Mouse (Mus musculus) hindbrain, embryonic 16.5 days (tissue): ENCODE results near the gene Ubiad1. TPM values are rescaled to one million over a fixed set of nuclear protein-coding genes. Genes with fewer than 3 reads are reported as not detected.

Experiments used
- ATAC-seq: fragments of 200-750 bp; cut with Nextera tagmentation; 2 replicates; pipeline ENCODE4 v1.8.0; 2017; ENCODE audit warnings: moderate TSS enrichment, moderate library complexity
- H3K27ac ChIP-seq: fragments of 300-500 bp; sonication (generic); 2 replicates; pipeline ENCODE4 v1.5.1; 2014; ENCODE audit warnings: low read depth, mild to moderate bottlenecking, control low read depth, low read length, moderate library complexity
- H3K27me3 ChIP-seq: fragments of 300-500 bp; sonication (generic); replicated peaks from 2 replicates; pipeline ENCODE4 v1.6.1; 2014; ENCODE audit warnings: low read length; ENCODE audit not compliant: control insufficient read depth, insufficient read depth
- H3K36me3 ChIP-seq: fragments of 300-500 bp; sonication (generic); 2 replicates; pipeline ENCODE4 v1.6.1; 2014; ENCODE audit warnings: mild to moderate bottlenecking, low read length, moderate library complexity, mixed read lengths; ENCODE audit not compliant: control insufficient read depth, insufficient read depth
- H3K4me1 ChIP-seq: fragments of 300-500 bp; sonication (generic); 2 replicates; pipeline ENCODE4 v1.6.1; 2014; ENCODE audit warnings: low read depth, low read length; ENCODE audit not compliant: control insufficient read depth, insufficient read depth
- H3K4me2 ChIP-seq: fragments of 300-500 bp; sonication (generic); 2 replicates; pipeline ENCODE4 v1.6.1; 2014; ENCODE audit warnings: mild to moderate bottlenecking, low read length, control low read depth, moderate library complexity
- H3K4me3 ChIP-seq: fragments of 300-500 bp; sonication (generic); 2 replicates; pipeline ENCODE4 v1.5.1; 2014; ENCODE audit warnings: mild to moderate bottlenecking, low read length, control low read depth, moderate library complexity
- H3K9ac ChIP-seq: fragments of 300-500 bp; sonication (generic); 2 replicates; pipeline ENCODE4 v1.6.1; 2014; ENCODE audit warnings: low read depth, mild to moderate bottlenecking, control low read depth, low read length, moderate library complexity
- H3K9me3 ChIP-seq: fragments of 300-500 bp; sonication (generic); 2 replicates; pipeline ENCODE4 v1.6.1; 2014; ENCODE audit warnings: mild to moderate bottlenecking, low read length, moderate library complexity; ENCODE audit not compliant: control insufficient read depth
- WGBS: fragments of 180-500 bp; shearing (Covaris S2); extraction: QIAGEN DNeasy Blood & Tissue Kit; methylation state at CpG from one replicate; pipeline ENCODE4 v1.1.7; 2014; 5-methylcytosine and 5-hydroxymethylcytosine counted together
- polyA plus RNA-seq: library from polyadenylated mRNA; unstranded; fragments of >200 nt; fragmentation: Nextera tagmentation; extraction: Ambion mirVana; gene quantifications from 2 replicates; pipeline ENCODE4 v1.2.1, GENCODE M21; 2015

Gene Ubiad1
- polyA plus RNA-seq, 1 experiment from 2014 or later, result 19.6 TPM

DNA sequence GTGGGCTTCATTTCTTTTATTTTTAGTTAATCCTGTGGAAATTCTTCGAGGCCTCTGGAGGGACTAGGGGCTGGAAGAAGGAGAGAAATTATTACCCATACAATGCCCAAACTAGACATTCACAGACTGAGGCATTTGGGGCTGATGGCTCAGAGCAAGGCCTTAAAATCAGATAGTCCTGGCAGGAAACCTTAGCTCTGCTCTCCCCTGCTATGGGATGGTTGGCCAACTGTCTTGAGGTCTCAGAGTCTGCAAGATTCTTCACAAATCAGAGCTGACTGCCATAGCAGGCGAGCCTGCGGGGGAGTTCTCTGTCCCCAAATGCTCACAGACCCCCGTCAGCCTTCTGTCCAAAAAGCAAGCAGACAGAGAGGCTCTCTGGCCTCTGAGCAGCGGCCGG lies 27.0 kb downstream of the Ubiad1 start:
- H3K27me3 ChIP-seq, result no peaks in the 10 kb centered on the region
- H3K9me3 ChIP-seq, result no peaks in the 10 kb centered on the region
- H3K4me1 ChIP-seq, result peaks cover 18% of the 10 kb centered on the region
- H3K36me3 ChIP-seq, result no peaks in the 10 kb centered on the region
- no peak overlapping the region for H3K4me3 ChIP-seq
- H3K27ac ChIP-seq, result peak overlapping the region; percentile 45
- ATAC-seq, result no peak
- 48% methylated on average over 6 of the region's 6 CpGs for WGBS
- H3K9ac ChIP-seq, result peak overlapping the region; percentile 12; the same call in 1 of the 2 replicates
- no peak overlapping the region for H3K4me2 ChIP-seq

DNA sequence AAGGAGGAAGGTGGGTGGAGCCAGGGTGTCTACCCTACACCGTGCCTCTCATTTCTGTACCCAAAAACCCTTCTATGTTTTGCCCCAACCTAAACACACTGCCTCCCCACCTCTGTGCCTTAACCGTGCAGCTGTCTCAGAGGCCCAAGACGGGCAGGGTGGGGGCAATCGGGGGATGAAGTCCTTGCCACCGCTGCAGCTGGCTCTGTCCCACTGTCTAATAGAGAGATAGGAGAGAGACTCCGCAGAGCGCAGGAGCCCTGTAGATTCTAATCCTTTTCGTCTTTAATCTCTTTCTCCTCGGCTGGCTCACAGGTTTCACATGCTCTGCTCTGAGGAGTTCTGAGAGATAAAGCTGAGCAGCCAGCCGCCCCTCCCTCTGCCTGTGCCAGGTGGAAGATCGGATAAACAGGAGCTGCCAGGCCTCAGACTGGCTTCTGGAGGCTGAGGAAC lies 27.5 kb downstream of the Ubiad1 start:
- Histone ChIP-seq H3K36me3 (no peaks in the 10 kb centered on the region), H3K4me3 (no peak overlapping the region), H3K4me2 (no peak overlapping the region), H3K27me3 (no peaks in the 10 kb centered on the region), H3K27ac (peak overlapping the region; percentile 45), H3K9me3 (no peaks in the 10 kb centered on the region), H3K9ac (peak overlapping the region; percentile 12; the same call in 1 of the 2 replicates), H3K4me1 (peaks cover 18% of the 10 kb centered on the region)
- ATAC-seq, result peak; percentile 51; the same call in 1 of the 2 replicates
- 49% methylated on average over 11 of the region's 11 CpGs for WGBS

DNA sequence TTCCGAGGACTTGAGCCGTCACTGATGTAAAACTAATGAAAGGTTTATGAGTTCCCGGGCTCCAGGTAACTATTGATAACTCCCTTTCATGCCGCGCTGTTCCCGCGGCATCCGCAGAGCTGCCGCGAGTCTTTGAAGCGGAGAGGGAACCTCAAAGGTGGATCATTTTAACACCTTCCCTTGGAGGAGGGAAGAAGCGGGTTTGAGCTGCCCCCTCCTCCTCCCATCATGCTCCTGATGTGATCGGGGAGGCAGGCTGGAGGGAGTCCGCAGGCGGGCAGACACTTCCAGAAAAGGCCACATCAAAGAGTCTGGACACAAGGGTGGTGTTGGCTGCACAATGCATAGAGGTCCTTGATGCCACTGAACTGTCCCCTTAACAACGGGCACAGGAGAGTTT lies 29.0 kb downstream of the Ubiad1 start:
- ATAC-seq, result no peak
- H3K9ac ChIP-seq, result peak overlapping the region; percentile 28; the same call in 1 of the 2 replicates

DNA sequence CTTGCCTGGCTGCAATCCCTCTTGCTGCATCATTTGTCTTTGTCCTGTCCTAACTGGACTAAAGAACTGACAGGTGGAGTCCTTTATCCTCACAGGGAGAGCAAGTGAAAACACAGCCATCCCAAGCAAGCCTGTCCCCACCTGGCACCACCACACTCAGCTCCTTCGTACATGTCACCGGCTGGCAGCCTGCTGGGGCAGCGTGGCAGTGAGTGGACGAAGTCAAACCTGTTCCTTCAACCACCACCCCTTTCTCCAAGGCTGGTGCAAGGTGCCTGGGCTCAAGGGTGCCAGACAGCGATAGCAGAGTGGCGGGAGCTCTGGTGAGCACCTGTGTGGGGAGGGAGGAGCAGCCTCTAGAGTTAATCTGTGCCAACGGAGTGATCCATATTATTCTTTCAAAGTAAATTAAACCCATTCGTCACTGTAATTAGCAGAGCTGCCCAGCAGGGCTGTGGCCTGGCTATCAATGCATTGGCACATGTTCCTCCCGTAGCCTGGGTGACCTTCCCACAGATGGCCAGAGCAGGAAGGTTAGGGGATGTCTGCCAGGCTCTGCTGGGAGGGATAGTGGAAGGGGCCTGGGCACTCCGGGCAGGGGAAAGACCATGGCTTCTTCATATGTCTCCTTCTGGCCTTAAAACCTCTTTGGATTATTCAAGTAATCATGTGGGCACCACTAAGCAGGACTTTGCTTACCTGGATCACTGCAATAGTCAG lies 36.2 kb downstream of the Ubiad1 start:
- Histone ChIP-seq H3K27ac (no peak overlapping the region), H3K9ac (no peak overlapping the region), H3K9me3 (no peaks in the 10 kb centered on the region), H3K4me1 (peaks cover 17% of the 10 kb centered on the region), H3K27me3 (no peaks in the 10 kb centered on the region), H3K36me3 (no peaks in the 10 kb centered on the region), H3K4me3 (no peak overlapping the region), H3K4me2 (no peak overlapping the region)
- peak; percentile 21; the same call in 1 of the 2 replicates for ATAC-seq
- 47% methylated on average over 10 of the region's 10 CpGs for WGBS

More for the DNA sequence above, 29.0 kb downstream of the Ubiad1 start:
- Histone ChIP-seq H3K9me3 (no peaks in the 10 kb centered on the region), H3K27ac (0 out of 2 replicates have a peak overlapping the region, but pooled peaks have one; percentile 5), H3K4me3 (no peak overlapping the region), H3K4me2 (peak overlapping the region; percentile 20; the same call in 1 of the 2 replicates), H3K36me3 (no peaks in the 10 kb centered on the region), H3K27me3 (no peaks in the 10 kb centered on the region), H3K4me1 (peaks cover 18% of the 10 kb centered on the region)
- 14% methylated on average over 16 of the region's 16 CpGs for WGBS

DNA sequence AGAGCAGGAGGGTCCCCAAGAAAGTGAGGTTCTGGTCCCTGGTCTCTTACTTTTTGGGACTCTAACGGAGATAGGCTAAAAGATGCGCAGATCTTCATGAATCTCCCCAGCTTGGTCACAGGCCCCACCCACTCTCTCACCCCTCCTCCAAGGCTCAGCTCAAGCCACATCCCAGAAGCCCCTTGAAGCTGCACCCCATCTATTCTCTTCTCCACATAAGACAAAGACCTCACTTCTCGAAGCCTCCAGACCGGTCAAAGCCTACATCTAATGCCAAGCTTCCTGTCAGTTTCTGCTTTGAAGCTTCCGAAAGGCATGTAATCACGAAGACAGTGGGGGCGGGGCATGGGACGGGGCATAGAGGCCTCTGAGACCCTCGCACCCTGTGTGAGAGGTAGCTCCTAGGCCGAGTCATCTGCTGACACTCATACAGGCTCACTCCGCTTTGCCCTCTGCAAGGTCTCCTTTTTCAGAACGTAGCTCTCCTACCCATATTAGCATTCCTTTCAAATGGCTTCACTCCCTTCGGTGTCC lies 39.2 kb downstream of the Ubiad1 start:
- Histone ChIP-seq H3K4me3 (no peak overlapping the region), H3K27me3 (no peaks in the 10 kb centered on the region), H3K27ac (no peak overlapping the region), H3K4me1 (peaks cover 21% of the 10 kb centered on the region), H3K36me3 (no peaks in the 10 kb centered on the region), H3K4me2 (peak overlapping the region; percentile 8; the same call in 1 of the 2 replicates), H3K9me3 (no peaks in the 10 kb centered on the region), H3K9ac (no peak overlapping the region)
- no peak for ATAC-seq
- 18% methylated on average over 13 of the region's 13 CpGs for WGBS

DNA sequence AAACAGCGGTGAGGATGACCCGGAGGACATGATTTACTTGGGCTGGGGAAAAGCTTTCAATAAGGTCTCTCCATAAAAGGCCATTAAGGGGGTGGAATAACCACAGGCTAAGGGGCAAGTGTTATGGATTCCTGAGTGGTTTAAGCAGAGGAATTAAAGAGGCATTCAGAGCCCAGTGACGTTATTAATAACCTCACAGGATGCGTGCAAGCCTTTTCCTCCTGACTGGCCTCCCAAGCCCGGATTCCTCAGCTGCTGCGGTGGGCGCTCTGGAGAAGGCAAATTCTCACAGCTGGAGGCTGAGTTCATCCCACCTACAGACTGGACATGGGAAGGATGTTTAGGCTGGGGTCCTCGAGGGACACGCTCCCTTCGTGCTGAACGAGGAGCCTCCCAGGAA lies 39.8 kb downstream of the Ubiad1 start:
- Histone ChIP-seq H3K4me2 (peak overlapping the region; percentile 8; the same call in 1 of the 2 replicates), H3K27me3 (no peaks in the 10 kb centered on the region), H3K27ac (no peak overlapping the region), H3K4me1 (peaks cover 21% of the 10 kb centered on the region), H3K36me3 (no peaks in the 10 kb centered on the region), H3K9me3 (no peaks in the 10 kb centered on the region), H3K4me3 (no peak overlapping the region), H3K9ac (no peak overlapping the region)
- ATAC-seq, result no peak; the same call in 1 of the 2 replicates
- WGBS, result 13% methylated on average over 11 of the region's 11 CpGs

DNA sequence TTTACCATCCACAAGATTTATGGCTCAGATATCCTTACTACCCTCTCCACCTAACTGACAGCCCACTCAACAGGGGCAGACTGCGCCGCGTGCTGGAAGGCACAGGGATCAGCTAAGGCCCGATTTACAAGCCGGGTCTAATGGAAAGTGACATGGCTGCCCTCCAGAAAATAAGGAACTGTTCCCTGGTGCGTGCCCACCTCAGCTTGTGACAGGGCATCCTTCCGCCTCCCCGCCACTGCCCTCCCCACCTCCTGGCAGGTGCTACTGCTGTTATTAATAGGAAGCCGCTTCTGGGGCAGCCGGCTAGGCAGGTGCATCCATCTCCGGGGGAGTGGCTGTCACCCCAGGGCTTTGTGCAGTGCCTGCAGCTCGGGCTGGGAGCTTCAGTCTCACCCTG lies 41.2 kb downstream of the Ubiad1 start:
- peak; percentile 19; the same call in 1 of the 2 replicates for ATAC-seq
- Histone ChIP-seq H3K9ac (no peak overlapping the region), H3K4me2 (no peak overlapping the region), H3K4me1 (peaks cover 21% of the 10 kb centered on the region), H3K27ac (no peak overlapping the region), H3K27me3 (no peaks in the 10 kb centered on the region), H3K4me3 (no peak overlapping the region), H3K36me3 (no peaks in the 10 kb centered on the region), H3K9me3 (no peaks in the 10 kb centered on the region)
- WGBS, result 11% methylated on average over 12 of the region's 12 CpGs

DNA sequence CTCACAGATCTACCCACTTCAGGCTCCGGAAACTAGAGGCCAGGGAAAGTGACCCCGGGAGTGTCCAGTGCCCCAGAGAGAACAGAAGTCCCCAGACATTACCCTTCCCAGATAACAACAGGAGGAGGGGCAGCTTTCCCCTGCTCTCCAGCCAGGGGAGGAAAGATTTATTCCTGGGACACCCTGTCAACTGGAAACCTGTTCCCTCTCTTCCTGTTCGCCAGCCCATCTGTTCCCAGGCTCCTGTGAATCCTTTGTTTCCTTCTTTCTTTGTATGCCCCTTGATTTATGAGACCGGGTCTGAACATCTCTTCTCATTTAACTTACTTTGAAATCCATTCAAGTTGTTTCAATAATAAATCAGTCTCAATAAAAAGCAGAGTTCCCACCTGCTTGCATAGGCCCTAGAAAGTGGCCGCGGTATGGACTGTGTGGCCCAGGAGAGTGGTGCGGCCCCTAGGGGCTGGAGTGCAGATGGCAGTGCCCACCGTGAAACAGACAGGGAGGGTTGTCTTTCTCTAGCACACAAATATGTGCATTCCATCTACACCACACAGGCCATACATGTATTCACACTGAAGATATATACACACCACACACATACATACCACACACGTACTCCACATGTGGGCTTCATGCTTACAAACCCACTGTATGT lies 45.0 kb downstream of the Ubiad1 start:
- Histone ChIP-seq H3K36me3 (no peaks in the 10 kb centered on the region), H3K9ac (no peak overlapping the region), H3K4me3 (no peak overlapping the region), H3K27me3 (no peaks in the 10 kb centered on the region), H3K4me2 (no peak overlapping the region), H3K4me1 (peaks cover 21% of the 10 kb centered on the region), H3K9me3 (no peaks in the 10 kb centered on the region), H3K27ac (no peak overlapping the region)
- peak; percentile 12; the same call in 1 of the 2 replicates for ATAC-seq
- 34% methylated on average over 9 of the region's 9 CpGs for WGBS
